Mouse (Mus musculus) CH12.LX (cell line): Measurements from ENCODE around the gene Naip1.

ENCODE experiments used
- CTCF ChIP-seq, 2 experiments: IDR thresholded peaks in 1 of 2; conservative IDR thresholded peaks in 1 of 2; 2 replicates each; pipeline ENCODE4 v1.5.1; 2011 to 2012; ENCODE audit warnings: low read depth in 2 of 2, low read length in 2 of 2, improper control_type of control experiment in 1 of 2, inconsistent platforms in 1 of 2, mild to moderate bottlenecking in 1 of 2, moderate library complexity in 1 of 2
- JUND ChIP-seq: conservative IDR thresholded peaks from 2 replicates; pipeline ENCODE4 v1.6.1; 2011; ENCODE audit warnings: low read depth, low read length, improper control_type of control experiment
- MAX ChIP-seq: IDR thresholded peaks from 2 replicates; pipeline ENCODE4 v1.6.1; 2011; ENCODE audit warnings: low read length, improper control_type of control experiment
- POLR2A ChIP-seq: IDR thresholded peaks from 2 replicates; pipeline ENCODE4 v1.6.1; 2011; ENCODE audit warnings: low read depth, mild to moderate bottlenecking, improper control_type of control experiment, low read length
- POLR2AphosphoS2 ChIP-seq: IDR thresholded peaks from 2 replicates; pipeline ENCODE4 v1.6.1; 2011; ENCODE audit warnings: low read depth, low read length, improper control_type of control experiment
- RCOR1 ChIP-seq: conservative IDR thresholded peaks from 2 replicates; pipeline ENCODE4 v1.6.1; 2012; ENCODE audit warnings: low read depth, mild to moderate bottlenecking, inconsistent platforms, low read length, improper control_type of control experiment
- SMC3 ChIP-seq: IDR thresholded peaks from 2 replicates; pipeline ENCODE4 v1.6.1; 2011; ENCODE audit warnings: low read depth, low read length, improper control_type of control experiment
- USF1 ChIP-seq: IDR thresholded peaks from 2 replicates; pipeline ENCODE4 v1.6.1; 2014; ENCODE audit warnings: low read depth, mild to moderate bottlenecking, inconsistent platforms, low read length, improper control_type of control experiment
- USF2 ChIP-seq: conservative IDR thresholded peaks from 2 replicates; pipeline ENCODE4 v1.6.1; 2011; ENCODE audit warnings: low read depth, low read length, improper control_type of control experiment
- ZKSCAN1 ChIP-seq: IDR thresholded peaks from 2 replicates; pipeline ENCODE4 v1.6.1; 2012; ENCODE audit warnings: low read depth, inconsistent platforms, low read length, improper control_type of control experiment, borderline replicate concordance

DNA sequence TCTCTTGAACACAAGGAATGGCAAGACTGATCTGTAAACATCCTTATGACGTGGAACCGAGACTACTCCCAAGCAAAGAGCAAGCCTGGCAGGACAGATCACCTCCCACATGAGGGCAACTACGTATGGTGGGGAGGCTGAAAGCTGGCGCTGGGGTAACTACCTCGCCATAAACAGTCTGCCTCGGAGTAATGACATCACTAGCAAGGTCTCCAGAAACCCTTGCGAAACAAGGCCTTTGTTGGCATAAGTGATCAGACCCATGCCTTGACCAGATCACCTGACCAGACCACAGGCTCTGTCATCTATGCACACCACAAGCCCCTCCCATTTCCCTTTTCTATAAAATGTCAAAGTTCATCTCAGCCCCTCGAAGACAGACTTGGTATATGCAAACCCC is 40.6 kb upstream of the Naip1 start:
- no peak for TF ChIP-seq POLR2AphosphoS2
- TF ChIP-seq RCOR1, result no peak
- TF ChIP-seq CTCF (conservative IDR thresholded peaks at IDR 0.05 in 1 of 2, IDR thresholded peaks at IDR 0.05 in 1 of 2; ENCODE audit: low read depth in 2 of 2, low read length in 2 of 2), result no peak
- no peak for TF ChIP-seq SMC3
- TF ChIP-seq USF2, result no peak
- TF ChIP-seq JUND, result no peak
- no peak for TF ChIP-seq MAX
- TF ChIP-seq USF1, result no peak
- TF ChIP-seq POLR2A, result no peak
- no peak for TF ChIP-seq ZKSCAN1
